ENCODE assay signal across 9 mouse cellular contexts in the genomic region with DNA sequence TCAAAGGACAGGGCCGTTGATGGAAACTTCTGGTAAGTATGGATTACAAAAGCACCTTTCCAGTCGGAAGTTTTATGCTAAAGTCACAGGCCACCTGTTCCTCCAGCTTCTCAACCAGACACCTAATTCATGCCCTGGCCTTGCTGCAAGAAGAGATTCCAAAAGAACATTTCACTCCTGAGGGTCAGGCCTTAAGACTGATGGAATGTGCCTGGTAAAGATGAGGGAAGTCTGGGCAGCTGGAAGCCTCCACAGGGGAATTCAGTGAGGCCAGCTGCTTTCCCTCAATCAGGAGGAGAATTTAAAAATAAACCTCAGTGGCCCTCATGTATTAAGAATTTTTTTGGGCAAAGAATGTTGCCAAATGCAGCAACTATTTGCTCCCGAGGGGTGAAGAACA.
DNase-seq lines count a peak whose midpoint lies in the region; ATAC-seq and TF ChIP-seq lines count a peak whose summit lies in the region.
"Had no signal": no experiment of that assay in that cellular context is flagged by ENCODE, and none has a peak within 500 bp of the region (broad histone marks: within the 10 kb centered on the region; RNA-seq: fewer than 3 reads in every experiment).

No protein-coding gene starts in this region.

- no peaks in the 10 kb centered on the region for H3K36me3 ChIP-seq in kidney, embryonic 16.5 days (ENCODE audit: insufficient read depth, low read length)
- H3K36me3 ChIP-seq in forebrain, embryonic 14.5 days (ENCODE audit: control insufficient read depth, insufficient read depth, low read length) = no peaks in the 10 kb centered on the region
- H3K36me3 ChIP-seq in intestine, embryonic 16.5 days (ENCODE audit: control insufficient read depth, insufficient read depth, low read length) = no peaks in the 10 kb centered on the region
- H3K36me3 ChIP-seq in myocyte (ENCODE audit: control insufficient read depth, insufficient read depth) = peaks cover 7% of the 10 kb centered on the region

- H3K4me3 ChIP-seq in kidney, embryonic 16.5 days (ENCODE audit: low read length) = no peak overlapping the region
- H3K4me3 ChIP-seq in forebrain, embryonic 14.5 days (ENCODE audit: low read depth, low read length) = no peak overlapping the region
- no peak overlapping the region for H3K4me3 ChIP-seq in intestine, embryonic 16.5 days (ENCODE audit: low read length)
- H3K4me3 ChIP-seq in myocyte = no peak overlapping the region

- 35% methylated on average over 3 of the region's 3 CpGs for WGBS in kidney, embryonic 16.5 days
- 31% methylated on average over 3 of the region's 3 CpGs for WGBS in forebrain, embryonic 14.5 days
- WGBS in intestine, embryonic 16.5 days = 43% methylated on average over 3 of the region's 3 CpGs

- no peaks in the 10 kb centered on the region for H3K27me3 ChIP-seq in kidney, embryonic 16.5 days (ENCODE audit: insufficient read depth, low read length)
- H3K27me3 ChIP-seq in forebrain, embryonic 14.5 days (replicated peaks; ENCODE audit: control insufficient read depth, insufficient read depth, low read length) = no peaks in the 10 kb centered on the region
- H3K27me3 ChIP-seq in intestine, embryonic 16.5 days (replicated peaks; ENCODE audit: control insufficient read depth, insufficient read depth, low read length) = no peaks in the 10 kb centered on the region
- no peaks in the 10 kb centered on the region for H3K27me3 ChIP-seq in myocyte (ENCODE audit: control insufficient read depth, insufficient read depth, insufficient read length)

- H3K9me3 ChIP-seq in kidney, embryonic 16.5 days (ENCODE audit: low read length) = no peaks in the 10 kb centered on the region
- no peaks in the 10 kb centered on the region for H3K9me3 ChIP-seq in forebrain, embryonic 14.5 days (replicated peaks; ENCODE audit: control insufficient read depth, low read length)
- H3K9me3 ChIP-seq in intestine, embryonic 16.5 days (ENCODE audit: control insufficient read depth, low read length) = no peaks in the 10 kb centered on the region

- TF ChIP-seq POLR2A in myocyte (IDR thresholded peaks at IDR 0.05; ENCODE audit: insufficient read length, low read depth) = no peak

- intact Hi-C loops in left cerebral cortex, postnatal 4 days (cut with DNase I) = no loop called here

- no peak overlapping the region for H3K9ac ChIP-seq in kidney, embryonic 16.5 days (replicated peaks; ENCODE audit: low read length)
- no peak overlapping the region for H3K9ac ChIP-seq in forebrain, embryonic 14.5 days (ENCODE audit: low read length)
- no peak overlapping the region for H3K9ac ChIP-seq in intestine, embryonic 16.5 days (ENCODE audit: low read depth, low read length)

- no peak for DNase-seq in kidney, adult 18-20 months
- DNase-seq in forebrain, embryonic 14.5 days (ENCODE audit: low spot score) = no peak
- DNase-seq in spleen, postnatal 4 days (ENCODE audit: low spot score in 2 of 2) = no peak
- no peak for DNase-seq in left cerebral cortex, postnatal 4 days
- no peak for DNase-seq in layer of hippocampus, adult 11-12 months (ENCODE audit: low spot score)

- ATAC-seq in kidney, embryonic 16.5 days (ENCODE audit: low FRiP score, low TSS enrichment) = 0 out of 2 replicates have a peak, but pooled peaks have one; percentile 40
- no peak for ATAC-seq in forebrain, embryonic 14.5 days
- no peak for ATAC-seq in intestine, embryonic 16.5 days

- peaks cover 40% of the 10 kb centered on the region for H3K4me1 ChIP-seq in kidney, embryonic 16.5 days (ENCODE audit: insufficient read depth, low read length)
- peaks cover 37% of the 10 kb centered on the region for H3K4me1 ChIP-seq in forebrain, embryonic 14.5 days (ENCODE audit: control insufficient read depth, insufficient read depth, low read length)
- H3K4me1 ChIP-seq in intestine, embryonic 16.5 days (ENCODE audit: control insufficient read depth, insufficient read depth, low read length) = peaks cover 18% of the 10 kb centered on the region

- H3ac ChIP-seq in myocyte (ENCODE audit: control insufficient read depth, insufficient read length) = no peak overlapping the region

- peak overlapping the region; percentile 71 for H3K27ac ChIP-seq in kidney, embryonic 16.5 days (ENCODE audit: low read length)
- H3K27ac ChIP-seq in forebrain, embryonic 14.5 days (ENCODE audit: low read depth, low read length) = peak overlapping the region; percentile 58; the same call in 1 of the 2 replicates
- 0 out of 2 replicates have a peak overlapping the region, but pooled peaks have one; percentile 6 for H3K27ac ChIP-seq in intestine, embryonic 16.5 days (ENCODE audit: low read length)
- H3K27ac ChIP-seq: macrophage had no signal

- no peak overlapping the region for H3K4me2 ChIP-seq in kidney, embryonic 16.5 days (replicated peaks; ENCODE audit: low read depth, low read length)
- no peak overlapping the region for H3K4me2 ChIP-seq in forebrain, embryonic 14.5 days (ENCODE audit: low read length)
- no peak overlapping the region for H3K4me2 ChIP-seq in intestine, embryonic 16.5 days (ENCODE audit: low read depth, low read length)
- H3K4me2 ChIP-seq in myocyte (ENCODE audit: low read depth) = peak overlapping the region; percentile 44

- peaks cover 67% of the 10 kb centered on the region for H3K79me2 ChIP-seq in myocyte (ENCODE audit: control insufficient read depth, insufficient read depth)

TF ChIP-seq in myocyte, 11 proteins besides CTCF, POLR2A, EP300 and RAD21:
- no peak for TF ChIP-seq POLR2AphosphoS2 (IDR thresholded peaks at IDR 0.05; ENCODE audit: insufficient read length, low read depth)
- TF ChIP-seq E2F4 (IDR thresholded peaks at IDR 0.05; ENCODE audit: insufficient read depth) = no peak
- TF ChIP-seq MAX (IDR thresholded peaks at IDR 0.05; ENCODE audit: low read depth) = no peak
- TF ChIP-seq CEBPB (IDR thresholded peaks at IDR 0.05; ENCODE audit: insufficient read depth, poor library complexity, severe bottlenecking) = 0 out of 2 replicates have a peak, but pooled peaks have one; percentile 26
- peak; percentile 89 for TF ChIP-seq TCF12 (IDR thresholded peaks at IDR 0.05; ENCODE audit: insufficient read depth, poor library complexity, severe bottlenecking)
- no peak for TF ChIP-seq REST (IDR thresholded peaks at IDR 0.05; ENCODE audit: insufficient read depth, insufficient read length)
- TF ChIP-seq MYOG (IDR thresholded peaks at IDR 0.05; ENCODE audit: control insufficient read depth in 1 of 3, insufficient read depth in 1 of 3, insufficient read length in 2 of 3, low read depth in 2 of 3) = peak in 2 of 3 experiments; percentile 81 to 94
- peak; percentile 86 to 90 (median 87) for TF ChIP-seq MYOD1 (IDR thresholded peaks at IDR 0.05; ENCODE audit: control insufficient read depth in 1 of 3, insufficient read length in 2 of 3, low read depth in 2 of 3)
- TF ChIP-seq USF1 (IDR thresholded peaks at IDR 0.05; ENCODE audit: low read depth) = no peak
- no peak for TF ChIP-seq SRF (IDR thresholded peaks at IDR 0.05; ENCODE audit: control insufficient read depth, insufficient read length, low read depth)
- peak; percentile 14 for TF ChIP-seq TCF3 (IDR thresholded peaks at IDR 0.05; ENCODE audit: insufficient read length, low read depth)
TF ChIP-seq in myocyte: peak in this region for 5.

Comparison
In these comparisons a context has a peak if more than half of its experiments do, and no peak if none do; other contexts are left out.
1. H3K27ac ChIP-seq: peak in every context shown above with its lines; median percentile 71 in kidney, embryonic 16.5 days; 58 in forebrain, embryonic 14.5 days; 6 in intestine, embryonic 16.5 days.